In the genomic region with DNA sequence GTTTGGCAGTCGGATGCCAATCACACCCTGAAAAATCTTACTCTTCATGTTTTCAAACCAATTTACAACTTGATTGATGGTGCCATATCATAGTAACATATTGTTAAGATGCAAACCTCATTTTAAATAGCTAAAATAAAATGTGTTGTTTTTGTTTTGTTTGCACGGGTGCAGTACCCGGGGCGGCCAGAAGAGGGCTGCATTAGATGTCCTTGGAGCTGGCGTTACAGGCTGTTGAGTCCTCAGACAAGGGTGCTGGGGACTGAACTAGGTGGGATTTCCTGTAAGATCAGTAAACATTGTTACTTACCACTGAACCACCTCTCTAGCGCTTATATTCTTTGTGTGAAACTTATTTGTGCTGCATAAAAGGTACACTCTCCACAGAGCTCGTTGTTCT, we compare ENCODE assay signal across 8 mouse cellular contexts.
DNase-seq lines count a peak whose midpoint lies in the region; ATAC-seq and TF ChIP-seq lines count a peak whose summit lies in the region.

No protein-coding gene starts in this region.

- H3K9me3 ChIP-seq in midbrain, embryonic 10.5 days (replicated peaks): no peaks in the 10 kb centered on the region
- H3K9me3 ChIP-seq in midbrain, embryonic 13.5 days: no peaks in the 10 kb centered on the region
- H3K9me3 ChIP-seq in kidney, postnatal 0 days (replicated peaks; ENCODE audit: low read length): no peaks in the 10 kb centered on the region

- H3K4me1 ChIP-seq in midbrain, embryonic 10.5 days: peaks cover 28% of the 10 kb centered on the region
- peaks cover 17% of the 10 kb centered on the region for H3K4me1 ChIP-seq in midbrain, embryonic 13.5 days (replicated peaks)
- no peaks in the 10 kb centered on the region for H3K4me1 ChIP-seq in kidney, postnatal 0 days (replicated peaks; ENCODE audit: insufficient read depth, low read length)

- WGBS in midbrain, embryonic 10.5 days: 27% methylated on average over 7 of the region's 7 CpGs
- 28% methylated on average over 7 of the region's 7 CpGs for WGBS in midbrain, embryonic 13.5 days
- 40% methylated on average over 7 of the region's 7 CpGs for WGBS in kidney, postnatal 0 days

- no peak overlapping the region for H3K4me2 ChIP-seq in midbrain, embryonic 13.5 days (replicated peaks)
- no peak overlapping the region for H3K4me2 ChIP-seq in kidney, postnatal 0 days (ENCODE audit: low read length)

- no peak overlapping the region for H3K9ac ChIP-seq in midbrain, embryonic 13.5 days (replicated peaks)
- H3K9ac ChIP-seq in kidney, postnatal 0 days (ENCODE audit: low read depth, low read length): no peak overlapping the region

- peak; percentile 75 for TF ChIP-seq CTCF in kidney, postnatal 0 days (IDR thresholded peaks at IDR 0.05; ENCODE audit: low read depth)

- peaks cover 28% of the 10 kb centered on the region for H3K27me3 ChIP-seq in midbrain, embryonic 10.5 days (ENCODE audit: low read depth, poor library complexity, severe bottlenecking)
- H3K27me3 ChIP-seq in midbrain, embryonic 13.5 days: peaks cover 25% of the 10 kb centered on the region
- H3K27me3 ChIP-seq in kidney, postnatal 0 days (ENCODE audit: insufficient read depth, low read length): peaks cover 20% of the 10 kb centered on the region

- no peaks in the 10 kb centered on the region for H3K36me3 ChIP-seq in midbrain, embryonic 10.5 days
- H3K36me3 ChIP-seq in midbrain, embryonic 13.5 days: no peaks in the 10 kb centered on the region
- no peaks in the 10 kb centered on the region for H3K36me3 ChIP-seq in kidney, postnatal 0 days (ENCODE audit: insufficient read depth, low read length)

- H3K4me3 ChIP-seq in midbrain, embryonic 10.5 days: no peak overlapping the region
- no peak overlapping the region for H3K4me3 ChIP-seq in midbrain, embryonic 13.5 days (replicated peaks)
- no peak overlapping the region for H3K4me3 ChIP-seq in kidney, postnatal 0 days (replicated peaks; ENCODE audit: low read depth, low read length)

- no peak overlapping the region for H3K27ac ChIP-seq in midbrain, embryonic 10.5 days (replicated peaks)
- H3K27ac ChIP-seq in midbrain, embryonic 13.5 days: no peak overlapping the region
- no peak overlapping the region for H3K27ac ChIP-seq in kidney, postnatal 0 days

- DNase-seq in cerebellum, postnatal 25 days: peak; percentile 28 to 55
- no peak for DNase-seq in cerebellum, adult 11-12 months
- DNase-seq in midbrain, embryonic 10.5 days (ENCODE audit: low spot score): peak; percentile 50
- peak; percentile 19 for DNase-seq in adipocyte (ENCODE audit: low spot score)
- peak; percentile 35 for DNase-seq in kidney, postnatal 0 days (ENCODE audit: low spot score)
- peak; percentile 28 for DNase-seq in retina, embryonic 14.5 days (ENCODE audit: low spot score)
- no peak for DNase-seq in right cerebral cortex, postnatal 25 days

- ATAC-seq in midbrain, embryonic 13.5 days: no peak
- ATAC-seq in kidney, postnatal 0 days (replicated peaks; ENCODE audit: low FRiP score, low read depth): no peak

Comparison
In these comparisons a context has a peak if more than half of its experiments do, and no peak if none do; other contexts are left out.
1. DNase-seq: peak in cerebellum, postnatal 25 days (2 of 2), midbrain, embryonic 10.5 days (single experiment), adipocyte (single experiment), kidney, postnatal 0 days (single experiment) and retina, embryonic 14.5 days (single experiment); none in cerebellum, adult 11-12 months (single experiment) and right cerebral cortex, postnatal 25 days (single experiment).